Mouse (Mus musculus) testis, adult 2 months (tissue): ENCODE data around the gene Fam20c.

Experiments
- CTCF ChIP-seq: fragments of 200-500 bp; IDR thresholded peaks from 2 replicates; pipeline ENCODE4 v1.5.1; 2012; ENCODE audit warnings: low read depth, mild to moderate bottlenecking, inconsistent platforms, low read length, moderate library complexity; ENCODE audit not compliant: control insufficient read depth, insufficient read depth, insufficient replicate concordance
- POLR2A ChIP-seq: fragments of 200-500 bp; IDR thresholded peaks from 2 replicates; pipeline ENCODE4 v1.6.1; 2012; ENCODE audit warnings: low read depth, mild to moderate bottlenecking, inconsistent platforms, low read length, moderate library complexity; ENCODE audit not compliant: control insufficient read depth

DNA sequence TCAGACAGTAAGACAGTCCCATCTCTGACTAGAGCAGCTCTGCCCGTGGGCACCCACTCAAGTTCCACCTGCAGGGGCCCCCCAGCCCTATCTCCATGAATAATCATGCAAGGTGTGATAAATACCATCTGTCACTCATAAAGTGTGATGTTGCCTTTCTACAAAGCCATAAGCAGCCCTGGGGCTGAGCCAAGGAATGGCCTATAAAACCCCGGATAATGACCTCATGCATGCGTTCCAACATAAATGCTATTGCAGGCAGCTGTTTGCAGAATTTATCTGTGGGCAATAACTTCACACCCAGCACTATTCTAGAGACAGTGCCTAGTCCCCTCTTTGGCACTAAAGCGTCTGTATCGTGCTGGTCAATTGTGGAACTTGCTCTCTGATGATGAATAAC is 12.0 kb upstream of the Fam20c start:
- TF ChIP-seq CTCF (no peak), POLR2A (no peak)
